ENCODE assay signal across 8 mouse cellular contexts in genomic region chr16:3872216-3873047, GRCm38 (mm10). TPM values are rescaled to one million over a fixed set of nuclear protein-coding genes. Genes with fewer than 3 reads are reported as not detected.
A peak's percentile ranks its signal among the peaks of the same experiment; 100 is the strongest.
DNase-seq lines count a peak whose midpoint lies in the region; ATAC-seq lines count a peak whose summit lies in the region.

Gene Naa60, plus strand, starts transcription at chr16:3872375.

- peak; percentile 98 for ATAC-seq in megakaryocyte progenitor cell, adult 5-6 weeks (replicated peaks; ENCODE audit: poor library complexity)

- peak; percentile 31 for DNase-seq in adipocyte (ENCODE audit: low spot score)
- peak; percentile 94 for DNase-seq in embryo, embryonic 10 days (ENCODE audit: low spot score)
- DNase-seq in gastrocnemius, postnatal 10 days: peak; percentile 82
- peak; percentile 92 for DNase-seq in induced T-regulatory cell, adult 2 months (ENCODE audit: low read depth)
- peak; percentile 83 to 87 for DNase-seq in left cerebral cortex, adult 9 months (ENCODE audit: low spot score in 2 of 2)
- DNase-seq in right cerebral cortex, postnatal 25 days: peak; percentile 88
- peak; percentile 85 to 86 for DNase-seq in urinary bladder, postnatal 4 days (ENCODE audit: low spot score in 2 of 2)

RNA-seq across cellular contexts. Expression of gene Naa60, which starts in this region (rescaled TPM):
- 10 to 100 TPM; 31.5 to 34.3 TPM for total RNA-seq in gastrocnemius, postnatal 10 days (2021)
- total RNA-seq in megakaryocyte progenitor cell, adult 5-6 weeks (2015): 92.6 and 98.1 TPM in 2 replicates
- 26.2 and 38.9 TPM in 2 replicates for total RNA-seq in megakaryocyte progenitor cell, adult 5-6 weeks (2017)

Comparison
In these comparisons a context has a peak if more than half of its experiments do, and no peak if none do; other contexts are left out.
1. Peak in every context shown above with its lines: DNase-seq and ATAC-seq.
2. DNase-seq: peak in every context shown above with its lines; median percentile 94 in embryo, embryonic 10 days; 92 in induced T-regulatory cell, adult 2 months; 88 in right cerebral cortex, postnatal 25 days; 86 in urinary bladder, postnatal 4 days; 85 in left cerebral cortex, adult 9 months; 82 in gastrocnemius, postnatal 10 days; 31 in adipocyte.